Mouse (Mus musculus) CD4-positive, CD25-positive, alpha-beta regulatory T cell, adult 2 months (primary cell): ENCODE measurements around the gene Kif13a.

Experiments used
- DNase-seq: peaks from one replicate; pipeline ENCODE4 v3.0.0-alpha.2; 2012; ENCODE audit warnings: low read depth, low spot score

The Kif13a gene

GRCm38 (mm10) chr13:46921559-46921958 lies 8.1 kb downstream of the Kif13a start:
- no peak for DNase-seq

GRCm38 (mm10) chr13:46919797-46920196 lies 9.9 kb downstream of the Kif13a start:
- DNase-seq: peak; percentile 31

GRCm38 (mm10) chr13:46918509-46918908 lies 11.2 kb downstream of the Kif13a start:
- DNase-seq: no peak

GRCm38 (mm10) chr13:46911960-46912359 lies 17.7 kb downstream of the Kif13a start:
- no peak for DNase-seq

GRCm38 (mm10) chr13:46911018-46911419 lies 18.6 kb downstream of the Kif13a start:
- no peak for DNase-seq

- no peak for DNase-seq
These were observed 19.7 kb downstream of the Kif13a start for GRCm38 (mm10) chr13:46909946-46910345.

GRCm38 (mm10) chr13:46909005-46909565 lies 20.6 kb downstream of the Kif13a start:
- DNase-seq: peak; percentile 45

GRCm38 (mm10) chr13:46908387-46908786 lies 21.3 kb downstream of the Kif13a start:
- no peak for DNase-seq

- peak; percentile 55 for DNase-seq
These were observed 21.8 kb downstream of the Kif13a start for GRCm38 (mm10) chr13:46907861-46908260.

- no peak for DNase-seq
These were observed 22.6 kb downstream of the Kif13a start for GRCm38 (mm10) chr13:46907115-46907514.

GRCm38 (mm10) chr13:46905971-46906370 lies 23.7 kb downstream of the Kif13a start:
- no peak for DNase-seq

- no peak for DNase-seq
These were observed 24.6 kb downstream of the Kif13a start for GRCm38 (mm10) chr13:46904982-46905621.

- DNase-seq: peak; percentile 8
These were observed 27.0 kb downstream of the Kif13a start for GRCm38 (mm10) chr13:46902568-46903255.

GRCm38 (mm10) chr13:46900870-46901555 lies 28.7 kb downstream of the Kif13a start:
- DNase-seq: no peak

- DNase-seq: no peak
These were observed 30.8 kb downstream of the Kif13a start for GRCm38 (mm10) chr13:46898837-46899236.

- DNase-seq: no peak
These were observed 31.3 kb downstream of the Kif13a start for GRCm38 (mm10) chr13:46898411-46898810.

- no peak for DNase-seq
These were observed 37.3 kb downstream of the Kif13a start for GRCm38 (mm10) chr13:46892380-46892779.

GRCm38 (mm10) chr13:46888150-46888683 lies 41.5 kb downstream of the Kif13a start:
- DNase-seq: no peak

GRCm38 (mm10) chr13:46886497-46887261 lies 43.0 kb downstream of the Kif13a start:
- no peak for DNase-seq

GRCm38 (mm10) chr13:46885759-46886060 lies 44.0 kb downstream of the Kif13a start:
- no peak for DNase-seq
